11 mouse cellular contexts compared by ENCODE assay signal in the genomic region with DNA sequence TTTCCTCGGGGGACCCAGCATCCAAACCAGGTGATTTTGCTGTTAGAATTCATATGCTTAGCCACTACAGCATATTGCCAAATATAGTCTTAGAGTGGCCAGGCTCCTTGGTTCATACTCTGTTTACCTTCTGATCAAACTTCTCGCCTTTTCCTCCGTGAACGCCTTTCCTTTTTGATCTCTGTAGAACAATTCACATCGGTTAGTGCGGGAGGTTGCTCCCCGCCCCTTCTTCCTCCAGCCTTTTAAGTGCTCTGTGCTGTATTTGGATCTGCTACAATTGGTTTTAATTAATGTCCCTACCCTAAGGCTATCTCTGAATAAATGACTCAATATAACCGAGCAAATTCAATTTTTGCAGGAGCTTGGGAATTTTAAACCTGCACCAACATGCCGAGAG. TPM values are rescaled to one million over a fixed set of nuclear protein-coding genes. Genes with fewer than 3 reads are reported as not detected.
A peak's percentile ranks its signal among the peaks of the same experiment; 100 is the strongest.
DNase-seq lines count a peak whose midpoint lies in the region; ATAC-seq lines count a peak whose summit lies in the region.
"Had no signal": no experiment of that assay in that cellular context is flagged by ENCODE, and none has a peak within 500 bp of the region (broad histone marks: within the 10 kb centered on the region; RNA-seq: fewer than 3 reads in every experiment).

No protein-coding gene starts in this region.

- H3K27me3 ChIP-seq in kidney, embryonic 16.5 days (ENCODE audit: insufficient read depth, low read length) = no peaks in the 10 kb centered on the region
- no peaks in the 10 kb centered on the region for H3K27me3 ChIP-seq in limb, embryonic 15.5 days
- H3K27me3 ChIP-seq: megakaryocyte, embryonic 14.5 days; neural tube, embryonic 12.5 days had no signal

- H3K36me3 ChIP-seq in kidney, embryonic 16.5 days (ENCODE audit: insufficient read depth, low read length) = no peaks in the 10 kb centered on the region
- H3K36me3 ChIP-seq in limb, embryonic 15.5 days = no peaks in the 10 kb centered on the region
- H3K36me3 ChIP-seq: neural tube, embryonic 12.5 days had no signal

- 28% methylated on average over 9 of the region's 9 CpGs for WGBS in kidney, embryonic 16.5 days
- 15% methylated on average over 9 of the region's 9 CpGs for WGBS in limb, embryonic 15.5 days

- peak overlapping the region; percentile 20; the same call in 1 of the 2 replicates for H3K4me3 ChIP-seq in kidney, embryonic 16.5 days (ENCODE audit: low read length)
- H3K4me3 ChIP-seq in brown adipose tissue, adult 24 weeks (ENCODE audit: insufficient read depth, low read depth, low read length) = peak overlapping the region; percentile 12; the same call in 1 of the 2 replicates
- peak overlapping the region; percentile 29 for H3K4me3 ChIP-seq in limb, embryonic 15.5 days
- H3K4me3 ChIP-seq: megakaryocyte, embryonic 14.5 days; neural tube, embryonic 12.5 days had no signal

- 0 out of 2 replicates have a peak, but pooled peaks cover 4% of the 10 kb centered on the region for H3K4me1 ChIP-seq in kidney, embryonic 16.5 days (ENCODE audit: insufficient read depth, low read length)
- H3K4me1 ChIP-seq in brown adipose tissue, adult 24 weeks (ENCODE audit: control insufficient read depth, insufficient read depth, insufficient read length, low read length) = peaks cover 3% of the 10 kb centered on the region; the same call in 1 of the 2 replicates
- H3K4me1 ChIP-seq in limb, embryonic 15.5 days = peaks cover 9% of the 10 kb centered on the region; the same call in 1 of the 2 replicates
- H3K4me1 ChIP-seq: neural tube, embryonic 12.5 days had no signal

- H3K27ac ChIP-seq in kidney, embryonic 16.5 days (ENCODE audit: low read length) = no peak overlapping the region
- peak overlapping the region; percentile 61 for H3K27ac ChIP-seq in brown adipose tissue, adult 24 weeks (replicated peaks; ENCODE audit: low read depth, low read length)
- no peak overlapping the region for H3K27ac ChIP-seq in limb, embryonic 15.5 days
- H3K27ac ChIP-seq: neural tube, embryonic 12.5 days had no signal

- H3K4me2 ChIP-seq in kidney, embryonic 16.5 days (replicated peaks; ENCODE audit: low read depth, low read length) = peak overlapping the region; percentile 22
- H3K4me2 ChIP-seq in limb, embryonic 15.5 days = peak overlapping the region; percentile 41
- H3K4me2 ChIP-seq: neural tube, embryonic 12.5 days had no signal

- no peak for ATAC-seq in kidney, embryonic 16.5 days (ENCODE audit: low FRiP score, low TSS enrichment)
- ATAC-seq in limb, embryonic 15.5 days (ENCODE audit: insufficient number of reproducible peaks, low FRiP score, low TSS enrichment, low read depth) = no peak

- no peaks in the 10 kb centered on the region for H3K9me3 ChIP-seq in kidney, embryonic 16.5 days (ENCODE audit: low read length)
- H3K9me3 ChIP-seq in limb, embryonic 15.5 days = no peaks in the 10 kb centered on the region
- H3K9me3 ChIP-seq: megakaryocyte, embryonic 14.5 days; neural tube, embryonic 12.5 days had no signal

- 0 out of 2 replicates have a peak overlapping the region, but pooled peaks have one; percentile 35 for H3K9ac ChIP-seq in kidney, embryonic 16.5 days (replicated peaks; ENCODE audit: low read length)
- H3K9ac ChIP-seq in limb, embryonic 15.5 days = no peak overlapping the region
- H3K9ac ChIP-seq: neural tube, embryonic 12.5 days had no signal

- no peak for DNase-seq in kidney, adult 11 months
- DNase-seq in CD8-positive naive resting alpha-beta T cell, adult 2 months (ENCODE audit: low read depth in 2 of 2, low spot score in 2 of 2) = peak; percentile 14 to 19
- DNase-seq in ovary, postnatal 36 days (ENCODE audit: low spot score) = no peak
- no peak for DNase-seq in cerebellum, adult 11-12 months
- DNase-seq: cerebellum, adult 9-11 months; liver had no signal

RNA-seq across cellular contexts. Expression of a gene that starts 12.2 kb away (rescaled TPM):
- polyA plus RNA-seq in kidney, embryonic 16.5 days (2015; fragmentation: Nextera tagmentation; extraction: Ambion mirVana) = 18.4 and 23.9 TPM in 2 replicates
- 8.9 and 11.8 TPM in 2 replicates for polyA plus RNA-seq in brown adipose tissue, adult 24 weeks (2012; ENCODE audit: insufficient read depth, insufficient read length, missing spikeins)
- 20.6 and 24.3 TPM in 2 replicates for polyA plus RNA-seq in limb, embryonic 15.5 days (2015; fragmentation: Nextera tagmentation; extraction: Ambion mirVana)

RNA-seq across cellular contexts. Expression of a gene that starts 33.2 kb away (rescaled TPM):
- 24.7 and 26.8 TPM in 2 replicates for polyA plus RNA-seq in kidney, embryonic 16.5 days (2015; fragmentation: Nextera tagmentation; extraction: Ambion mirVana)
- 36.1 and 36.6 TPM in 2 replicates for polyA plus RNA-seq in brown adipose tissue, adult 24 weeks (2012; ENCODE audit: insufficient read depth, insufficient read length, missing spikeins)
- 18.9 and 19.0 TPM in 2 replicates for polyA plus RNA-seq in limb, embryonic 15.5 days (2015; fragmentation: Nextera tagmentation; extraction: Ambion mirVana)

Comparison
In these comparisons a context has a peak if more than half of its experiments do, and no peak if none do; other contexts are left out.
1. DNase-seq: peak in CD8-positive naive resting alpha-beta T cell, adult 2 months (2 of 2); none in kidney, adult 11 months (single experiment), ovary, postnatal 36 days (single experiment) and cerebellum, adult 11-12 months (single experiment).
2. Peak in every context shown above with its lines, with median percentiles within 50 percentile points of each other: H3K4me3 ChIP-seq.